Mouse (Mus musculus) brain, embryonic 14.5 days (tissue): Measurements from ENCODE around the gene Cdk4.

Experiments
- CTCF ChIP-seq: fragments of 200-500 bp; IDR thresholded peaks from 2 replicates; pipeline ENCODE4 v1.5.1; 2012; ENCODE audit warnings: inconsistent platforms, mild to moderate bottlenecking, moderate library complexity, borderline replicate concordance; ENCODE audit not compliant: insufficient read depth, insufficient read length; ENCODE audit errors: extremely low read depth
- POLR2A ChIP-seq: fragments of 200-500 bp; IDR thresholded peaks from 2 replicates; pipeline ENCODE4 v1.6.1; 2012; ENCODE audit warnings: mild to moderate bottlenecking, inconsistent platforms, borderline replicate concordance; ENCODE audit not compliant: poor library complexity, insufficient read depth, insufficient read length, severe bottlenecking; ENCODE audit errors: extremely low read depth

- no peak for TF ChIP-seq POLR2A
- TF ChIP-seq CTCF, result no peak
These were observed 31.1 kb downstream of the Cdk4 start for GRCm38 (mm10) chr10:127094382-127094802.
